Mouse (Mus musculus): ENCODE data around the gene Rnf214. TPM values are rescaled to one million over a fixed set of nuclear protein-coding genes. Genes with fewer than 3 reads are reported as not detected.

The Rnf214 gene
- polyA plus RNA-seq, 1 experiment from 2014 or later: 109 TPM

DNA sequence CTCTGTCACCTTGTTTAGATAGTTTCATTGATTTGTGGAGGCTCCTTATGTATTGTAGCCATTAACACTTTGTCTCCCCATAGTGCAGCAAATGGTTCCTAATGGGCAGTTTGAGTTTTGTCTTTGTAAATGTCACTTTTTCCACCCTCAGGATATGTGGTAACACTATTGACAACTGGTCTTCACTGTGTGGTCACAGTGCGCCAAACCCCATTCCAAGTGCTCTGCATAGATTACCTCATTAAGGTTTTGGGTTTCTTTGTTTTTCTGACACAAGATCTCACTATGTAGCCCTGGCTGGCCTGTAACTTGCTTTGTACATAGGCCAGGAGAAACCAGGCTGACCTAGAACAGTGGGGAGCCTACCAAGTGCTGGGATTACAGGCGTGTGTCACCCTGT, 73.8 kb downstream of the Rnf214 start:
- Histone ChIP-seq H3K27me3 (ENCODE audit: control insufficient read depth, insufficient read depth, low read length) (no peaks in the 10 kb centered on the region), H3K27ac (no peak overlapping the region), H3K9ac (no peak overlapping the region), H3K36me3 (replicated peaks; ENCODE audit: control insufficient read depth, insufficient read depth) (no peaks in the 10 kb centered on the region), H3K4me3 (replicated peaks; ENCODE audit: low read length) (no peak overlapping the region), H3K9me3 (ENCODE audit: control insufficient read depth, low read length) (no peaks in the 10 kb centered on the region), H3K4me2 (replicated peaks) (no peak overlapping the region), H3K4me1 (replicated peaks; ENCODE audit: control insufficient read depth, insufficient read depth, low read length) (no peaks in the 10 kb centered on the region)
- no peak for ATAC-seq (ENCODE audit: low FRiP score)
- 93% methylated on average over 2 of the region's 2 CpGs for WGBS
- DNase-seq (ENCODE audit: low spot score): no peak

DNA sequence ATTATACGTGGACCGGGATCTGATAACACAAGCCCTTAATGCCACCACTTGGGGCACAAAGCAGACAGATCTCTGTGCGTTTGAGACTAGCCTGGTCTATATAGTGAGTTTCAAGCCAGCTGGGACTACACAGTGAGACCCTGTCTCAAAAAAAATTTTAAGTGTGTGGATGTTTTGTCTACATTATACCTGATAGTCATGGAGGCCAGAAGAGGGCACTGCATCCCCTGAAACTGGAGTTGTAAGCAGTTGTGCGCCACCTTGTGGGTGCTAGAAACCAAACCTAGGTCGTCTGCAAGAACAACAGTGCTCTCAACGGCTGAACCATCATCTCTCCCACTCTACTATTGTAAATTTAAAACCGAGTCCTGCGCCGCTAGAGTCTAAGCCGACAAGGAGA, 77.6 kb downstream of the Rnf214 start:
- Histone ChIP-seq H3K27ac (no peak overlapping the region), H3K9ac (no peak overlapping the region), H3K9me3 (ENCODE audit: control insufficient read depth, low read length) (no peaks in the 10 kb centered on the region), H3K4me3 (replicated peaks; ENCODE audit: low read length) (peak overlapping the region; percentile 81), H3K27me3 (ENCODE audit: control insufficient read depth, insufficient read depth, low read length) (no peaks in the 10 kb centered on the region), H3K4me1 (replicated peaks; ENCODE audit: control insufficient read depth, insufficient read depth, low read length) (peaks cover 6% of the 10 kb centered on the region), H3K4me2 (replicated peaks) (peak overlapping the region; percentile 65), H3K36me3 (replicated peaks; ENCODE audit: control insufficient read depth, insufficient read depth) (no peaks in the 10 kb centered on the region)
- DNase-seq (ENCODE audit: low spot score): peak; percentile 84
- ATAC-seq (ENCODE audit: low FRiP score): peak; percentile 32; the same call in 1 of the 2 replicates
- 26% methylated on average over 10 of the region's 10 CpGs for WGBS

DNA sequence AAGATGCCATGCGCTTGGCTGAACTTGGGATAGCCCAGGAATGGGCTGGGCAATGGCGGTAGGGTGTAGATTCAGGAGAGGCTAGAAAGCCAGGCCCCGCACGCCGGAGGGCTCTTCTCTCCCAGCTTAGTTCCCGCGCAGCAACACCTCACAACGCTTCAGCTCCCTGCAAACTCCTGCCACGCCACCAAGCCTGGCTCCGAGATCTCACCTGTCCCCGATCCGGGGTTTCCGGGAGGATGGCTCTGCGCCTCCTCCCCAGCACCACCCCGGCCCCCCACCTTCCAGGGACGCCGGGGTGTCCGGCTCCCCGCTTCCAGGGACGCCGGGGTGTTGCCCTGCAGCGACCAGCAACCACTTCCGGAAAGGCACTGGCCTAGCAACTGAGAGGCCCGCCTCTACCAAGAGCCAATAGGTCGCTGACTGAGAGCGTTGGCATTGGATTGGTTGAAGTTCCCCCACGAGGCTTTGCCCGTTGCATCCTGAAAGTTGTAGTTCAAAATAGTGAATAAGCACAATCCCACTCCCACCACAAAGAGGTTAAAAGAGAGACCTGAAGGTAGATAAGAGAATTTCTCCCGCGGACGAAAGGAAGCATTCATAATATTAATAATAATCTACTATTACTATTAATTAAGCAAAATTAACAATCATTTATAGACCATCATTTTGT, 78.3 kb downstream of the Rnf214 start, which contains the start of gene Cep164:
TSS of gene Cep164 (minus strand) at position 401 of the 673 bp plus-strand sequence.
- Histone ChIP-seq H3K27me3 (ENCODE audit: control insufficient read depth, insufficient read depth, low read length) (no peaks in the 10 kb centered on the region), H3K9me3 (ENCODE audit: control insufficient read depth, low read length) (no peaks in the 10 kb centered on the region), H3K36me3 (replicated peaks; ENCODE audit: control insufficient read depth, insufficient read depth) (no peaks in the 10 kb centered on the region), H3K9ac (peak within 1 kb of the TSS; percentile 68), H3K4me2 (replicated peaks) (peak within 1 kb of the TSS; percentile 65), H3K4me1 (replicated peaks; ENCODE audit: control insufficient read depth, insufficient read depth, low read length) (peaks cover 6% of the 10 kb centered on the region), H3K4me3 (replicated peaks; ENCODE audit: low read length) (peak within 1 kb of the TSS; percentile 81), H3K27ac (peak within 1 kb of the TSS; percentile 16)
- DNase-seq (ENCODE audit: low spot score) (peak; percentile 90), ATAC-seq (ENCODE audit: low FRiP score) (peak; percentile 95)
- whole genome bisulfite sequencing: 0% methylated on average over 31 of the region's 31 CpGs

DNA sequence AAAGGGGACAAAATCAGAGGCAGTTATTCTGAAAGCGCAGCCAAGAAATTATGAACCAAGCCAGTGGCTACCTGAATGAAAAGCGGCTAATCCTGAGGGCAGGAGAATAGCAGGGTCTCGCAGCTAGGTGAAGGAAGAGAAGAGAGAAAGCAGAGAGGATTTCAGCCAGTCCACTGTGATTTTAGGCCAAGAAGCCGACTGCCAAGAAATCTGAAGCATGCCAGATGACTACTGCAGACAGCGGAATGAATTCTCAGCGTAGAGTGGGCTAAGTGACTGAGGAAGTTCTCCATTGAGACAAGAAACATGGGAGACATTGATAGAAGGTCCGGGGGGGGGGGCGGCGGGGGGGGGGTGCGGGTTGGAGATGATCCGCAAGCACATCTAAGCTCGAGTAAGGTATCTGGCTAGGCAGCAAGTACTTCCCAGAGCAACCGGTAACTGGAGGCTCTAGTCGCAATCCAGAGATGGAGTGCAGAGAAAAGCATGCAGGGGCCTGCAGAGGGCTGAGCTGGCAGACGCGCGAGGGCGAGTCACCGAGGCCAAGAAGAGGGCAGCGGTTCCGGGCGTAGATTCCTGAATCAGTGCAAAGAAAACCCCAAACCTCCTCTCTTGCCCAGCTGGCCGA, 78.9 kb downstream of the Rnf214 start:
- DNase-seq (ENCODE audit: low spot score): no peak
- Histone ChIP-seq H3K4me2 (replicated peaks) (peak overlapping the region; percentile 65), H3K9ac (peak overlapping the region; percentile 68), H3K27ac (peak overlapping the region; percentile 16; the same call in 1 of the 2 replicates), H3K36me3 (replicated peaks; ENCODE audit: control insufficient read depth, insufficient read depth) (0 out of 2 replicates have a peak, but pooled peaks cover 6% of the 10 kb centered on the region), H3K27me3 (ENCODE audit: control insufficient read depth, insufficient read depth, low read length) (no peaks in the 10 kb centered on the region), H3K4me3 (replicated peaks; ENCODE audit: low read length) (peak overlapping the region; percentile 81), H3K4me1 (replicated peaks; ENCODE audit: control insufficient read depth, insufficient read depth, low read length) (peaks cover 6% of the 10 kb centered on the region), H3K9me3 (ENCODE audit: control insufficient read depth, low read length) (no peaks in the 10 kb centered on the region)
- WGBS: 8% methylated on average over 20 of the region's 23 CpGs
- peak; percentile 34; the same call in 1 of the 2 replicates for ATAC-seq (ENCODE audit: low FRiP score)

DNA sequence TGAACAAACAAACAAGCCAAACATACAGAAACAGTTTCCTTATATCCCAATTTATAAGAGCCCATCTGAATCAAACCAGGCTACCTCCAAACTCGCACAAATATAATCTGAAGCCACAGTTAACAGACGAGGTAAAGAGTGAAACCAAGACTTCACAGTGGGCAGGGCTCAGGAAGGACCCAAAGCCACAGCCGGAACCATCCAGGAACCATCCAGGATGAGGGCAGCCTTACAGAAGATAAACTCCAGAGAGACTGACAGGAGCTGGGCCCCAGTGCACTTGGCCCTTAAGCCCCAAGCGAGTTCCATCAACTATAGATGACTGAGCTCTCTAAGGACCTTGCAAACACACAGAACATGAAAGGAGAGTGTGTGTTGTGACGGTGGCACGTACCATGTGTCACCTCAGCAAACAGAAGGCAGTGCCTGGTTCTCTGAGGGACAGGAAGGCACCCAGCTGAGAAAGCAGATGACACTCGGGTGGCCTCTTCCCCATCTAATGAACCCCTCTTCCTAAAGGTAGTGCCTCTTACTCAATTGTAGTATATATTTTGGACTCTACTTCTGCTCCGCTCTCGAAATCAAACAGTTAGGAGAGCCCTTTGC, 88.2 kb downstream of the Rnf214 start:
- peaks cover 21% of the 10 kb centered on the region; the same call in 1 of the 2 replicates for H3K36me3 ChIP-seq (replicated peaks; ENCODE audit: control insufficient read depth, insufficient read depth)
- H3K27me3 ChIP-seq (ENCODE audit: control insufficient read depth, insufficient read depth, low read length): no peaks in the 10 kb centered on the region
- no peak for DNase-seq (ENCODE audit: low spot score)
- no peak overlapping the region for H3K9ac ChIP-seq
- H3K27ac ChIP-seq: no peak overlapping the region
- H3K4me1 ChIP-seq (replicated peaks; ENCODE audit: control insufficient read depth, insufficient read depth, low read length): no peaks in the 10 kb centered on the region
- 89% methylated on average over 9 of the region's 9 CpGs for WGBS
- ATAC-seq (ENCODE audit: low FRiP score): no peak
- no peak overlapping the region for H3K4me2 ChIP-seq (replicated peaks)
- no peak overlapping the region for H3K4me3 ChIP-seq (replicated peaks; ENCODE audit: low read length)
- H3K9me3 ChIP-seq (ENCODE audit: control insufficient read depth, low read length): no peaks in the 10 kb centered on the region

DNA sequence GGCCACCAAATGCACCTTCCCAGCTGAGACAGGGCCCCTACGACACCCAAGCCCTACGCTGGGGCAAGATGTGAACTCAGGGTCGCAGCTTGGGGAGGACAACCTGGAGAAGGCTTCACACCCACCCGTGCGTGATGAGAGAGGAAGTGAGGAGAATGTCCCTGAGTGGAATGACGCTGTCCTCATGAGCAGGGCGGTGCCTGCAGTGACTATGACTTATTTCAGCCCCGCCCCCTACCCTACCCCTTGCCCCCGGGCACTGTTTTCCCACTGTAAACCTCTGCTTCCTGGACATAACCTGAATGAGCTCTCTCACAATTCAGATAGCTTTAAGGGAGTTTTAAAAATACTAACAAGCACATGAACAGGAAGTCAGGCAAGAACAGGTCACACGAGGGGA, 91.2 kb downstream of the Rnf214 start:
- 0 out of 2 replicates have a peak, but pooled peaks cover 6% of the 10 kb centered on the region for H3K36me3 ChIP-seq (replicated peaks; ENCODE audit: control insufficient read depth, insufficient read depth)
- WGBS: 92% methylated on average over 10 of the region's 10 CpGs
- DNase-seq (ENCODE audit: low spot score): no peak
- H3K4me2 ChIP-seq (replicated peaks): no peak overlapping the region
- H3K4me3 ChIP-seq (replicated peaks; ENCODE audit: low read length): no peak overlapping the region
- H3K4me1 ChIP-seq (replicated peaks; ENCODE audit: control insufficient read depth, insufficient read depth, low read length): no peaks in the 10 kb centered on the region
- H3K9ac ChIP-seq: no peak overlapping the region
- H3K27me3 ChIP-seq (ENCODE audit: control insufficient read depth, insufficient read depth, low read length): no peaks in the 10 kb centered on the region
- 0 out of 2 replicates have a peak overlapping the region, but pooled peaks have one; percentile 47 for H3K27ac ChIP-seq
- no peaks in the 10 kb centered on the region for H3K9me3 ChIP-seq (ENCODE audit: control insufficient read depth, low read length)
- ATAC-seq (ENCODE audit: low FRiP score): no peak

DNA sequence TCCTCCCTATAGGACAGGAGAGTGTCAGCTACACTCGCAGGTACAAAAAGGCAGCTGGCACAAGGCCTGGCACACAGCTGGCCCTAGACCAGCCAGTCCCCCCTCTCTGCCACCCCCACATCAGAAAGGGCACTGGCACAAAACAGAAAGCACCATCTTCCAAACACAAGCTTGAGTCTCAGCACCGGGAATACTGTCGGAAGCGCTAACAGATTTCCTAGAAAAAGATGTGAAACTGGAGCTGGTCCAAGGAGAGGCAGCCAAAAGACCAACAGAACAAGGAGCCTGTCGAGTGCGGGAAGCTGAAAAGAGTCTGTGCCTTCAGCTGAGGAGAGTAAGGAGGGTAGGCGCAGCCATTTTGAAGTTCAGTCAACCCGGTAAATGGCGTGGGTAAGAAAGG, 91.6 kb downstream of the Rnf214 start:
- no peaks in the 10 kb centered on the region for H3K27me3 ChIP-seq (ENCODE audit: control insufficient read depth, insufficient read depth, low read length)
- 0 out of 2 replicates have a peak, but pooled peaks cover 6% of the 10 kb centered on the region for H3K36me3 ChIP-seq (replicated peaks; ENCODE audit: control insufficient read depth, insufficient read depth)
- no peak for ATAC-seq (ENCODE audit: low FRiP score)
- no peaks in the 10 kb centered on the region for H3K9me3 ChIP-seq (ENCODE audit: control insufficient read depth, low read length)
- 78% methylated on average over 9 of the region's 9 CpGs for WGBS
- H3K4me2 ChIP-seq (replicated peaks): no peak overlapping the region
- no peak overlapping the region for H3K4me3 ChIP-seq (replicated peaks; ENCODE audit: low read length)
- H3K4me1 ChIP-seq (replicated peaks; ENCODE audit: control insufficient read depth, insufficient read depth, low read length): no peaks in the 10 kb centered on the region
- no peak overlapping the region for H3K9ac ChIP-seq
- no peak for DNase-seq (ENCODE audit: low spot score)
- 0 out of 2 replicates have a peak overlapping the region, but pooled peaks have one; percentile 47 for H3K27ac ChIP-seq
